Mouse (Mus musculus) embryonic facial prominence, embryonic 15.5 days (tissue): ENCODE measurements around the gene Cyp4a10. TPM values are rescaled to one million over a fixed set of nuclear protein-coding genes. Genes with fewer than 3 reads are reported as not detected.
"Not testable (repeated sequence)": the region's sequence is repeated elsewhere in the genome, so short reads cannot be mapped to it uniquely, and the experiment has no call there.

Experiments used
- ATAC-seq: fragments of 200-750 bp; cut with Nextera tagmentation; 2 replicates; pipeline ENCODE4 v1.8.0; 2017; ENCODE audit warnings: low read depth, moderate TSS enrichment; ENCODE audit not compliant: insufficient number of reproducible peaks, low FRiP score, low TSS enrichment
- H3K27ac ChIP-seq: fragments of 300-500 bp; sonication (generic); replicated peaks from 2 replicates; pipeline ENCODE4 v1.5.1; 2015; ENCODE audit warnings: mild to moderate bottlenecking, inconsistent platforms
- H3K27me3 ChIP-seq: fragments of 300-500 bp; sonication (generic); 2 replicates; pipeline ENCODE4 v1.6.1; 2015; ENCODE audit warnings: inconsistent platforms
- H3K36me3 ChIP-seq: fragments of 300-500 bp; sonication (generic); 2 replicates; pipeline ENCODE4 v1.6.1; 2015; ENCODE audit warnings: mild to moderate bottlenecking, inconsistent platforms
- H3K4me1 ChIP-seq: fragments of 300-500 bp; sonication (generic); 2 replicates; pipeline ENCODE4 v1.6.1; 2015; ENCODE audit warnings: inconsistent platforms
- H3K4me2 ChIP-seq: fragments of 300-500 bp; sonication (generic); replicated peaks from 2 replicates; pipeline ENCODE4 v1.6.1; 2015; ENCODE audit warnings: mild to moderate bottlenecking, inconsistent platforms
- H3K4me3 ChIP-seq: fragments of 300-500 bp; sonication (generic); replicated peaks from 2 replicates; pipeline ENCODE4 v1.5.1; 2015; ENCODE audit warnings: mild to moderate bottlenecking, inconsistent platforms
- H3K9ac ChIP-seq: fragments of 300-500 bp; sonication (generic); 2 replicates; pipeline ENCODE4 v1.6.1; 2015; ENCODE audit warnings: inconsistent platforms
- H3K9me3 ChIP-seq: fragments of 300-500 bp; sonication (generic); replicated peaks from 2 replicates; pipeline ENCODE4 v1.6.1; 2016; ENCODE audit warnings: inconsistent platforms
- WGBS: fragments of 180-500 bp; shearing (Covaris S2); methylation state at CpG from one replicate; pipeline ENCODE4 v1.1.7; 2015; 5-methylcytosine and 5-hydroxymethylcytosine counted together
- polyA plus RNA-seq: library from polyadenylated mRNA; unstranded; fragments of >200 nt; fragmentation: Nextera tagmentation; extraction: Ambion mirVana; gene quantifications from 2 replicates; pipeline ENCODE4 v1.2.1, GENCODE M21; 2015

Cyp4a10 gene
- not detected in 2 replicates for polyA plus RNA-seq

- H3K27ac ChIP-seq, H3K27me3 ChIP-seq, ATAC-seq, H3K4me2 ChIP-seq, H3K9me3 ChIP-seq, H3K4me1 ChIP-seq, H3K9ac ChIP-seq, H3K4me3 ChIP-seq, H3K36me3 ChIP-seq: not testable (repeated sequence)
- 74% methylated on average over 5 of the region's 5 CpGs for WGBS
These were observed at the start of gene Cyp4a10 for GRCm38 (mm10) chr4:115518000-115518399. Gene Cyp4a10, plus strand, starts transcription at chr4:115518264.

- ATAC-seq, H3K9ac ChIP-seq, H3K36me3 ChIP-seq, H3K27ac ChIP-seq, H3K27me3 ChIP-seq, H3K4me2 ChIP-seq, H3K9me3 ChIP-seq, H3K4me3 ChIP-seq, H3K4me1 ChIP-seq: not testable (repeated sequence)
- WGBS = 64% methylated on average over 3 of the region's 3 CpGs
These were observed 44.5 kb upstream of the Cyp4a10 start for GRCm38 (mm10) chr4:115473585-115473984.

GRCm38 (mm10) chr4:115476051-115476450 lies 42.0 kb upstream of the Cyp4a10 start:
- not testable (repeated sequence) for H3K4me2 ChIP-seq, H3K4me3 ChIP-seq, H3K36me3 ChIP-seq, H3K9me3 ChIP-seq, H3K27ac ChIP-seq, H3K9ac ChIP-seq, ATAC-seq, H3K4me1 ChIP-seq, H3K27me3 ChIP-seq

- Histone ChIP-seq H3K4me2 (no peak overlapping the region), H3K4me3 (no peak overlapping the region), H3K27ac (no peak overlapping the region), H3K9ac (no peak overlapping the region), H3K9me3 (no peaks in the 10 kb centered on the region), H3K27me3 (no peaks in the 10 kb centered on the region), H3K4me1 (no peaks in the 10 kb centered on the region), H3K36me3 (no peaks in the 10 kb centered on the region)
- WGBS = 72% methylated on average over 6 of the region's 6 CpGs
- ATAC-seq = no peak
These were observed 36.9 kb upstream of the Cyp4a10 start for GRCm38 (mm10) chr4:115481006-115481652.

GRCm38 (mm10) chr4:115496001-115496400 lies 22.1 kb upstream of the Cyp4a10 start, which contains the start of gene Cyp4a14:
Gene Cyp4a14, minus strand, starts transcription at chr4:115496142.
- Histone ChIP-seq H3K9ac (no peak within 1 kb of the TSS), H3K4me3 (no peak within 1 kb of the TSS), H3K27me3 (no peaks in the 10 kb centered on the region), H3K4me1 (no peaks in the 10 kb centered on the region), H3K4me2 (no peak within 1 kb of the TSS), H3K9me3 (no peaks in the 10 kb centered on the region), H3K27ac (no peak within 1 kb of the TSS), H3K36me3 (no peaks in the 10 kb centered on the region)
- 72% methylated on average over 1 of the region's 1 CpGs for WGBS
- no peak for ATAC-seq

- WGBS = 85% methylated on average over 3 of the region's 3 CpGs
- ATAC-seq = no peak
- Histone ChIP-seq H3K4me2 (no peak overlapping the region), H3K9ac (no peak overlapping the region), H3K4me1 (no peaks in the 10 kb centered on the region), H3K9me3 (no peaks in the 10 kb centered on the region), H3K36me3 (no peaks in the 10 kb centered on the region), H3K27ac (no peak overlapping the region), H3K27me3 (no peaks in the 10 kb centered on the region), H3K4me3 (no peak overlapping the region)
These were observed 20.6 kb upstream of the Cyp4a10 start for GRCm38 (mm10) chr4:115497466-115497865.

- H3K27ac ChIP-seq, H3K4me2 ChIP-seq, H3K4me3 ChIP-seq, ATAC-seq, H3K9ac ChIP-seq, H3K27me3 ChIP-seq, H3K4me1 ChIP-seq, H3K36me3 ChIP-seq, H3K9me3 ChIP-seq: not testable (repeated sequence)
These were observed 4.1 kb upstream of the Cyp4a10 start for GRCm38 (mm10) chr4:115513964-115514363.

GRCm38 (mm10) chr4:115519444-115519843 lies 1.4 kb downstream of the Cyp4a10 start:
- Histone ChIP-seq H3K4me3 (no peak overlapping the region), H3K27me3 (no peaks in the 10 kb centered on the region), H3K4me1 (no peaks in the 10 kb centered on the region), H3K36me3 (no peaks in the 10 kb centered on the region), H3K9ac (no peak overlapping the region), H3K9me3 (no peaks in the 10 kb centered on the region), H3K4me2 (no peak overlapping the region), H3K27ac (no peak overlapping the region)
- ATAC-seq = no peak
- WGBS = 72% methylated on average over 4 of the region's 4 CpGs

- Histone ChIP-seq H3K4me2 (no peak overlapping the region), H3K4me3 (no peak overlapping the region), H3K4me1 (no peaks in the 10 kb centered on the region), H3K9ac (no peak overlapping the region), H3K27me3 (no peaks in the 10 kb centered on the region), H3K36me3 (no peaks in the 10 kb centered on the region), H3K9me3 (no peaks in the 10 kb centered on the region), H3K27ac (no peak overlapping the region)
- WGBS = 95% methylated on average over 2 of the region's 2 CpGs
- no peak for ATAC-seq
These were observed 3.7 kb downstream of the Cyp4a10 start for GRCm38 (mm10) chr4:115521766-115522165.

GRCm38 (mm10) chr4:115545101-115545500 lies 27.0 kb downstream of the Cyp4a10 start:
- H3K9me3 ChIP-seq = no peaks in the 10 kb centered on the region
- no peak overlapping the region for H3K4me3 ChIP-seq
- H3K4me2 ChIP-seq = no peak overlapping the region
- no peaks in the 10 kb centered on the region for H3K27me3 ChIP-seq
- 45% methylated on average over 1 of the region's 1 CpGs for WGBS
- ATAC-seq = no peak
- no peaks in the 10 kb centered on the region for H3K4me1 ChIP-seq
- H3K9ac ChIP-seq = no peak overlapping the region
- H3K27ac ChIP-seq = no peak overlapping the region
- no peaks in the 10 kb centered on the region for H3K36me3 ChIP-seq

- H3K4me2 ChIP-seq = no peak overlapping the region
These were observed 28.2 kb downstream of the Cyp4a10 start for GRCm38 (mm10) chr4:115546141-115546828.

GRCm38 (mm10) chr4:115552726-115553125 lies 34.7 kb downstream of the Cyp4a10 start:
- no peaks in the 10 kb centered on the region for H3K36me3 ChIP-seq
- H3K27ac ChIP-seq = no peak overlapping the region
- no peak overlapping the region for H3K9ac ChIP-seq
- H3K4me1 ChIP-seq = no peaks in the 10 kb centered on the region
- H3K9me3 ChIP-seq = no peaks in the 10 kb centered on the region
- no peak for ATAC-seq
- 80% methylated on average over 3 of the region's 3 CpGs for WGBS
- no peak overlapping the region for H3K4me3 ChIP-seq
- no peak overlapping the region for H3K4me2 ChIP-seq
- no peaks in the 10 kb centered on the region for H3K27me3 ChIP-seq

More at GRCm38 (mm10) chr4:115546141-115546828, 28.2 kb downstream of the Cyp4a10 start:
- Histone ChIP-seq H3K9me3 (no peaks in the 10 kb centered on the region), H3K27me3 (no peaks in the 10 kb centered on the region), H3K27ac (no peak overlapping the region), H3K4me1 (no peaks in the 10 kb centered on the region), H3K4me3 (no peak overlapping the region), H3K36me3 (no peaks in the 10 kb centered on the region), H3K9ac (no peak overlapping the region)
- WGBS = 84% methylated on average over 2 of the region's 2 CpGs
- ATAC-seq = no peak
